Mouse (Mus musculus) megakaryocyte, embryonic 14.5 days (primary cell): ENCODE results near the gene Tceanc. TPM values are rescaled to one million over a fixed set of nuclear protein-coding genes. Genes with fewer than 3 reads are reported as not detected.
"Not testable (repeated sequence)": the region's sequence is repeated elsewhere in the genome, so short reads cannot be mapped to it uniquely, and the experiment has no call there.

Source experiments
- H3K27me3 ChIP-seq: replicated peaks from 2 replicates; pipeline ENCODE3; 2012; ENCODE audit warnings: inconsistent platforms
- H3K36me3 ChIP-seq: replicated peaks from 2 replicates; pipeline ENCODE3; 2012; ENCODE audit warnings: low read length, inconsistent platforms, mixed read lengths
- H3K4me1 ChIP-seq: 2 replicates; pipeline ENCODE4 v1.6.1; 2012; ENCODE audit warnings: inconsistent platforms
- H3K4me3 ChIP-seq: replicated peaks from 2 replicates; pipeline ENCODE3; 2012; ENCODE audit warnings: moderate library complexity, mild to moderate bottlenecking, inconsistent platforms
- H3K9me3 ChIP-seq: 2 replicates; pipeline ENCODE4 v1.6.1; 2012; ENCODE audit warnings: inconsistent platforms
- FLI1 ChIP-seq: IDR thresholded peaks from 2 replicates; pipeline ENCODE4 v1.6.1; 2012; ENCODE audit warnings: low read length, inconsistent platforms, mixed read lengths
- GATA1 ChIP-seq: IDR thresholded peaks from 3 replicates; pipeline ENCODE4 v1.6.1; 2012; ENCODE audit warnings: mixed read lengths, low read length, inconsistent platforms, borderline replicate concordance
- polyA plus RNA-seq: library from polyadenylated mRNA; stranded (reverse); fragments of >175 nt; gene quantifications from 2 replicates; pipeline ENCODE4 v1.2.3, GENCODE M21; 2012; ENCODE audit warnings: low replicate concordance; ENCODE audit not compliant: insufficient read depth

The Tceanc gene
- polyA plus RNA-seq, 1 experiment = 0.54 TPM

DNA sequence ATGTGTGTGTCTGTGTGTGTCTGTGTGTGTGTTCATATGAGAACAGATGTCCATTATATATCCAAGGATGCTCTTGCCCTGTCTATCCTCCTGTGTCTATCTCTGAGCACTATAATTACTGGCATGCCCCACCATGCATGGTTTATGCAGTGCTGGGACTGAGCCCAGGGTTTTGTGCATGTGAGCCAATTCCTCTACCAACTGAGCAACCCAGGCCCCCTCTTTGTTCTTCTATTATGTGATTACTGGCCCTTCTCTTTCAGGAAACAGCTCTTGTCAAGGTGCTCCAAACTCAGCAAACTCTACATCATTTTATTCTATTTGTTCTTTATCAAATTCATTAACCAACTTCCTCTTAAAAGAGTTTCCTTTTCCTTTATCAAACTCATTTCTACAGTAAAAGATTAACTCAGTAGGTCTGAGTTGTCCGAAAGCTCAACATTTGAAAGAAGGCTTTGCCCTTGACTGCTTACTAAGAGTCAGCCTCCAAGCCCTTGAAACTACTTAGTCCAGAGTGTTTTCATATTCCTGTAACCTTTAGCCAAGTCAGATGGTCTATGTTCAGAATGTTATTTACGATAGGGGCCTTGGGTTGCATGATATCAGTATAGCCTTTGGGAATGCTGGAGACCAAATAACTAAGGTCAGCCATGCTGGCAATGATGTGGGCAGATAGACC lies 7.4 kb upstream of the Tceanc start:
- H3K4me1 ChIP-seq = no peaks in the 10 kb centered on the region
- H3K27me3 ChIP-seq = peaks cover 7% of the 10 kb centered on the region

GRCm38 (mm10) chrX:166520782-166521181 lies 2.4 kb upstream of the Tceanc start:
- TF ChIP-seq FLI1 (no peak), GATA1 (no peak)
- no peaks in the 10 kb centered on the region for H3K9me3 ChIP-seq
- no peak overlapping the region for H3K4me3 ChIP-seq
- peaks cover 4% of the 10 kb centered on the region for H3K27me3 ChIP-seq
- H3K4me1 ChIP-seq = peaks cover 19% of the 10 kb centered on the region
- H3K36me3 ChIP-seq = no peaks in the 10 kb centered on the region

More for the DNA sequence above, 7.4 kb upstream of the Tceanc start:
- H3K4me3 ChIP-seq = no peak overlapping the region
- H3K36me3 ChIP-seq = no peaks in the 10 kb centered on the region
- no peaks in the 10 kb centered on the region for H3K9me3 ChIP-seq
- TF ChIP-seq GATA1 (no peak), FLI1 (no peak)

- peaks cover 4% of the 10 kb centered on the region for H3K27me3 ChIP-seq
- TF ChIP-seq GATA1 (no peak), FLI1 (no peak)
- H3K4me1 ChIP-seq = peaks cover 28% of the 10 kb centered on the region
- no peaks in the 10 kb centered on the region for H3K36me3 ChIP-seq
- H3K9me3 ChIP-seq = no peaks in the 10 kb centered on the region
- no peak overlapping the region for H3K4me3 ChIP-seq
Observed at GRCm38 (mm10) chrX:166516631-166517030, 1.7 kb downstream of the Tceanc start.

GRCm38 (mm10) chrX:166515923-166516322 lies 2.4 kb downstream of the Tceanc start:
- Histone ChIP-seq H3K27me3 (peaks cover 4% of the 10 kb centered on the region), H3K4me3 (no peak overlapping the region), H3K9me3 (no peaks in the 10 kb centered on the region), H3K36me3 (no peaks in the 10 kb centered on the region), H3K4me1 (peaks cover 28% of the 10 kb centered on the region)
- no peak for TF ChIP-seq FLI1
- TF ChIP-seq GATA1 = no peak

- H3K27me3 ChIP-seq, H3K9me3 ChIP-seq, H3K36me3 ChIP-seq, H3K4me3 ChIP-seq: not testable (repeated sequence)
- peaks cover 19% of the 10 kb centered on the region; the same call in 1 of the 2 replicates for H3K4me1 ChIP-seq
Observed at GRCm38 (mm10) chrX:166514035-166514434, 4.3 kb downstream of the Tceanc start.

GRCm38 (mm10) chrX:166512071-166512470 lies 6.3 kb downstream of the Tceanc start:
- peaks cover 10% of the 10 kb centered on the region for H3K36me3 ChIP-seq
- H3K27me3 ChIP-seq = no peaks in the 10 kb centered on the region
- peaks cover 21% of the 10 kb centered on the region; the same call in 1 of the 2 replicates for H3K4me1 ChIP-seq
- no peaks in the 10 kb centered on the region for H3K9me3 ChIP-seq
- no peak overlapping the region for H3K4me3 ChIP-seq
- no peak for TF ChIP-seq FLI1
- TF ChIP-seq GATA1 = no peak

GRCm38 (mm10) chrX:166511107-166511506 lies 7.3 kb downstream of the Tceanc start:
- Histone ChIP-seq H3K9me3 (no peaks in the 10 kb centered on the region), H3K4me3 (peak overlapping the region; percentile 30), H3K27me3 (no peaks in the 10 kb centered on the region), H3K4me1 (peaks cover 17% of the 10 kb centered on the region; the same call in 1 of the 2 replicates), H3K36me3 (peaks cover 10% of the 10 kb centered on the region)
- no peak for TF ChIP-seq FLI1
- no peak for TF ChIP-seq GATA1

- H3K36me3 ChIP-seq = peaks cover 19% of the 10 kb centered on the region
- no peaks in the 10 kb centered on the region for H3K9me3 ChIP-seq
- no peak for TF ChIP-seq GATA1
- peak; percentile 39; the same call in 1 of the 2 replicates for TF ChIP-seq FLI1
Observed at GRCm38 (mm10) chrX:166509761-166510738, 8.3 kb downstream of the Tceanc start.

GRCm38 (mm10) chrX:166504421-166504820 lies 13.9 kb downstream of the Tceanc start:
- Histone ChIP-seq H3K36me3 (peaks cover 56% of the 10 kb centered on the region), H3K27me3 (peaks cover 3% of the 10 kb centered on the region), H3K9me3 (no peaks in the 10 kb centered on the region), H3K4me1 (peaks cover 9% of the 10 kb centered on the region; the same call in 1 of the 2 replicates), H3K4me3 (no peak overlapping the region)
- TF ChIP-seq GATA1 (no peak), FLI1 (no peak)

More at GRCm38 (mm10) chrX:166509761-166510738, 8.3 kb downstream of the Tceanc start:
- Histone ChIP-seq H3K4me1 (peaks cover 10% of the 10 kb centered on the region; the same call in 1 of the 2 replicates), H3K27me3 (no peaks in the 10 kb centered on the region), H3K4me3 (peak overlapping the region; percentile 92)
